ENCODE assay signal across 11 mouse cellular contexts in genomic region chrX:77546448-77546847, GRCm38 (mm10). TPM values are rescaled to one million over a fixed set of nuclear protein-coding genes. Genes with fewer than 3 reads are reported as not detected.
DNase-seq lines count a peak whose midpoint lies in the region; ATAC-seq and TF ChIP-seq lines count a peak whose summit lies in the region.
"Had no signal": no experiment of that assay in that cellular context is flagged by ENCODE, and none has a peak within 500 bp of the region (broad histone marks: within the 10 kb centered on the region; RNA-seq: fewer than 3 reads in every experiment).

No protein-coding gene starts in this region.

- TF ChIP-seq EP300 in heart, postnatal 0 days (IDR thresholded peaks at IDR 0.05; ENCODE audit: low read depth), result no peak

- H3K27ac ChIP-seq in heart, postnatal 0 days (ENCODE audit: low read depth), result 0 out of 2 replicates have a peak overlapping the region, but pooled peaks have one; percentile 20
- H3K27ac ChIP-seq in heart, embryonic 11.5 days (ENCODE audit: low read depth, low read length), result no peak overlapping the region
- no peak overlapping the region for H3K27ac ChIP-seq in spleen, adult 2 months (ENCODE audit: insufficient read depth, low read length)
- no peak overlapping the region for H3K27ac ChIP-seq in bone marrow, adult 2 months (ENCODE audit: control insufficient read depth, insufficient read depth, low read depth, low read length, poor library complexity)
- H3K27ac ChIP-seq in midbrain, embryonic 10.5 days (replicated peaks), result no peak overlapping the region
- H3K27ac ChIP-seq: forebrain, embryonic 15.5 days; intestine, embryonic 15.5 days; liver, embryonic 15.5 days had no signal

- peak; percentile 27; the same call in 1 of the 2 replicates for TF ChIP-seq CTCF in heart, postnatal 0 days (IDR thresholded peaks at IDR 0.05; ENCODE audit: low read depth)
- peak; percentile 23; the same call in 1 of the 2 replicates for TF ChIP-seq CTCF in spleen, adult 2 months (IDR thresholded peaks at IDR 0.05; ENCODE audit: extremely low read depth, insufficient read depth, insufficient read length, insufficient replicate concordance)
- peak; percentile 25; the same call in 1 of the 2 replicates for TF ChIP-seq CTCF in bone marrow, adult 2 months (IDR thresholded peaks at IDR 0.05; ENCODE audit: control insufficient read depth, insufficient read depth, low read length)

- H3K4me2 ChIP-seq in heart, postnatal 0 days (ENCODE audit: low read depth, low read length), result no peak overlapping the region
- no peak overlapping the region for H3K4me2 ChIP-seq in heart, embryonic 11.5 days
- H3K4me2 ChIP-seq: forebrain, embryonic 15.5 days; intestine, embryonic 15.5 days; liver, embryonic 15.5 days had no signal

- DNase-seq in heart, postnatal 0 days (ENCODE audit: low spot score), result no peak
- peak; percentile 4 to 15 for DNase-seq in spleen, adult 2 months (ENCODE audit: low read depth in 1 of 2, low spot score in 2 of 2)
- DNase-seq in spleen, postnatal 4 days (ENCODE audit: low spot score in 2 of 2), result no peak
- DNase-seq in right cerebral cortex, adult 18-20 months, result no peak
- no peak for DNase-seq in midbrain, embryonic 10.5 days (ENCODE audit: low spot score)

- no peak overlapping the region for H3K9ac ChIP-seq in heart, postnatal 0 days (replicated peaks; ENCODE audit: low read depth, low read length)
- H3K9ac ChIP-seq in heart, embryonic 11.5 days (ENCODE audit: low read depth, low read length), result no peak overlapping the region
- H3K9ac ChIP-seq: forebrain, embryonic 15.5 days; intestine, embryonic 15.5 days; liver, embryonic 15.5 days had no signal

- TF ChIP-seq POLR2A in spleen, adult 2 months (IDR thresholded peaks at IDR 0.05; ENCODE audit: low read depth, low read length), result no peak
- TF ChIP-seq POLR2A in bone marrow, adult 2 months (IDR thresholded peaks at IDR 0.05; ENCODE audit: borderline replicate concordance, control insufficient read depth, low read depth, low read length), result no peak

- H3K27me3 ChIP-seq in heart, postnatal 0 days (ENCODE audit: control insufficient read depth, insufficient read depth, low read length), result no peaks in the 10 kb centered on the region
- no peaks in the 10 kb centered on the region for H3K27me3 ChIP-seq in heart, embryonic 11.5 days (ENCODE audit: control insufficient read depth, insufficient read depth, low read length)
- no peaks in the 10 kb centered on the region for H3K27me3 ChIP-seq in spleen, adult 2 months (ENCODE audit: control insufficient read depth, insufficient read depth, low read length)
- H3K27me3 ChIP-seq in midbrain, embryonic 10.5 days (ENCODE audit: low read depth, poor library complexity, severe bottlenecking), result no peaks in the 10 kb centered on the region
- H3K27me3 ChIP-seq: forebrain, embryonic 15.5 days; intestine, embryonic 15.5 days; liver, embryonic 15.5 days had no signal

- no peaks in the 10 kb centered on the region for H3K36me3 ChIP-seq in heart, postnatal 0 days (replicated peaks; ENCODE audit: control insufficient read depth, insufficient read depth, low read length)
- H3K36me3 ChIP-seq in heart, embryonic 11.5 days (ENCODE audit: control insufficient read depth, insufficient read depth, low read length), result no peaks in the 10 kb centered on the region
- H3K36me3 ChIP-seq in spleen, adult 2 months (ENCODE audit: control insufficient read depth, insufficient read depth, low read length), result no peaks in the 10 kb centered on the region
- H3K36me3 ChIP-seq in midbrain, embryonic 10.5 days, result no peaks in the 10 kb centered on the region
- H3K36me3 ChIP-seq: forebrain, embryonic 15.5 days; intestine, embryonic 15.5 days; liver, embryonic 15.5 days had no signal

- H3K4me3 ChIP-seq in heart, postnatal 0 days (ENCODE audit: low read depth, low read length), result no peak overlapping the region
- H3K4me3 ChIP-seq in heart, embryonic 11.5 days (ENCODE audit: low read depth, low read length), result no peak overlapping the region
- no peak overlapping the region for H3K4me3 ChIP-seq in spleen, adult 2 months (ENCODE audit: extremely low read depth, insufficient read depth, insufficient read length)
- H3K4me3 ChIP-seq in bone marrow, adult 2 months (replicated peaks; ENCODE audit: control insufficient read depth, low read depth, low read length), result no peak overlapping the region
- no peak overlapping the region for H3K4me3 ChIP-seq in midbrain, embryonic 10.5 days
- H3K4me3 ChIP-seq: forebrain, embryonic 15.5 days; intestine, embryonic 15.5 days; liver, embryonic 15.5 days had no signal

- peaks cover 15% of the 10 kb centered on the region for H3K4me1 ChIP-seq in heart, postnatal 0 days (ENCODE audit: control insufficient read depth, insufficient read depth)
- H3K4me1 ChIP-seq in heart, embryonic 11.5 days (ENCODE audit: control insufficient read depth, insufficient read depth, low read length), result peaks cover 21% of the 10 kb centered on the region
- H3K4me1 ChIP-seq in spleen, adult 2 months (ENCODE audit: control insufficient read depth, insufficient read depth, insufficient read length), result peaks cover 9% of the 10 kb centered on the region
- H3K4me1 ChIP-seq in bone marrow, adult 2 months (ENCODE audit: control insufficient read depth, insufficient read depth, low read length), result no peaks in the 10 kb centered on the region; the same call in 1 of the 2 replicates
- no peaks in the 10 kb centered on the region for H3K4me1 ChIP-seq in midbrain, embryonic 10.5 days
- H3K4me1 ChIP-seq: forebrain, embryonic 15.5 days; intestine, embryonic 15.5 days had no signal

- WGBS in heart, postnatal 0 days, result 42% methylated on average over 1 of the region's 1 CpGs
- WGBS in heart, embryonic 11.5 days (ENCODE audit: insufficient replicate concordance), result 83% methylated on average over 1 of the region's 1 CpGs
- 33% methylated on average over 1 of the region's 1 CpGs for WGBS in spleen, adult 2 months
- 32% methylated on average over 1 of the region's 1 CpGs for WGBS in bone marrow, adult 2 months
- WGBS in midbrain, embryonic 10.5 days, result 83% methylated on average over 1 of the region's 1 CpGs

- H3K9me3 ChIP-seq in heart, postnatal 0 days (replicated peaks; ENCODE audit: control insufficient read depth, low read length), result no peaks in the 10 kb centered on the region
- H3K9me3 ChIP-seq in heart, embryonic 11.5 days (replicated peaks; ENCODE audit: control insufficient read depth, low read length), result no peaks in the 10 kb centered on the region
- no peaks in the 10 kb centered on the region for H3K9me3 ChIP-seq in midbrain, embryonic 10.5 days (replicated peaks)
- H3K9me3 ChIP-seq: forebrain, embryonic 15.5 days; intestine, embryonic 15.5 days; liver, embryonic 15.5 days had no signal

- ATAC-seq in heart, postnatal 0 days (ENCODE audit: insufficient read depth, low read depth), result no peak
- ATAC-seq in heart, embryonic 11.5 days (replicated peaks; ENCODE audit: insufficient number of reproducible peaks, low FRiP score, low TSS enrichment), result no peak
- peak; percentile 56; the same call in 1 of the 2 replicates for ATAC-seq in neutrophil, adult 5-6 weeks (ENCODE audit: extremely low read depth, insufficient number of reproducible peaks, low FRiP score, poor library complexity, severe bottlenecking)
- ATAC-seq: forebrain, embryonic 15.5 days; intestine, embryonic 15.5 days had no signal

RNA-seq across cellular contexts. Expression of gene Tbl1x, which starts 35.6 kb away (rescaled TPM):
- total RNA-seq in heart, postnatal 0 days (2014; rRNA removed; ENCODE audit: low replicate concordance), result 62.3 and 64.4 TPM in 2 replicates
- 34.0 and 34.1 TPM in 2 replicates for polyA plus RNA-seq in heart, postnatal 0 days (2015; fragmentation: Nextera tagmentation; extraction: Ambion mirVana)
- 63.6 and 72.6 TPM in 2 replicates for polyA plus RNA-seq in heart, embryonic 11.5 days (2014; fragmentation: Nextera tagmentation; extraction: Ambion mirVana)
- polyA plus RNA-seq in spleen, adult 2 months (2012; rRNA removed), result 8.0 and 8.3 TPM in 2 replicates
- polyA plus RNA-seq in bone marrow, adult 2 months (2011; ENCODE audit: insufficient read depth, insufficient read length, low replicate concordance, missing spikeins), result 5.6 and 7.1 TPM in 2 replicates
- 28.2 and 30.3 TPM in 2 replicates for total RNA-seq in neutrophil, adult 5-6 weeks (2017)
- 67.0 and 69.9 TPM in 2 replicates for polyA plus RNA-seq in midbrain, embryonic 10.5 days (2016; fragmentation: Nextera tagmentation; extraction: Ambion mirVana)

Comparison
In these comparisons a context has a peak if more than half of its experiments do, and no peak if none do; other contexts are left out.
1. DNase-seq: peak in spleen, adult 2 months (2 of 2); none in heart, postnatal 0 days (single experiment), spleen, postnatal 4 days (0 of 2), right cerebral cortex, adult 18-20 months (single experiment) and midbrain, embryonic 10.5 days (single experiment).
2. Peak in every context shown above with its lines, with median percentiles within 50 percentile points of each other: CTCF ChIP-seq.